Mouse (Mus musculus) R1 (cell line): Measurements from ENCODE around the gene Agbl4.

ENCODE experiments used
- DNase-seq: peaks from one replicate; pipeline ENCODE4 v3.0.0-alpha.2; 2018; ENCODE audit warnings: low read depth, low spot score

Gene Agbl4

GRCm38 (mm10) chr4:111399784-111400183 is 1002.3 kb downstream of the Agbl4 start:
- no peak for DNase-seq

DNA sequence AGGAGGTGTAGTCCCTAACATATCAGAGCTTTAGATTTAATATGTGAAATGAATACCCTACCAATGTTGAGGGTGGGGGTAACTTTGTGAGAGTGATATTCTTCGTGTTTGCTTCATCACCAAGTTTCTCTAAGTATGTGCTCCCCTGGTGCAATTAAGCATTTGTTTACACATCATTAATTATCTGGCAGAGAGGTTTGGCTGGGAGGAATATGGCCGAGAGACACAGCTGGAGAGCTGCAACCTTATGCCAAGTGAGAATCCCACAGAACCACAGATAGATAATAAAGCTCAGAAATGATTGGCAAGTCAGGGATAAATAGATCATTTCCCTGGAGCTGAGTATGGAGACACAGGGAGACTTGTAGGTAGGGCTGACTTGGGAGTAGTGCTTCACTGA is 1003.2 kb downstream of the Agbl4 start:
- no peak for DNase-seq

DNA sequence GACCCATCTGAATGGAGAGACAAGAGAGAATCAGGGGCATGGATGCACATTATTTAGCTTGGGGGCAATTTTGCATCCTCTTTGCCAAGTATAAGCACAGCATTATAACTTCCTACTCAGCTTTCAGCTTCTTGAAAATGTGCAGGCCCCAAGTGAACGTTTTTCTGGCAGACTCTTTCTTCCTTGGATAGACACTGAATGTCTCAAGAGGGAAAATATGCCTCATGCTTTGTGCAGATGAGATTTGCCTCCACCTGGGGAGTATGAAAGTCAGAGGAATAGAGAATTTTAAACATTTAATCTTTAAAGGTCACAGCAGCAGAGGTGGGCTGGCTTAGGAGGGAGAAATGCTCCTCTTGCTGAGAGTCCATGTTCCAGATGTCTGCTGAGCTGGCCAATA is 1005.8 kb downstream of the Agbl4 start:
- DNase-seq, result no peak

- DNase-seq, result no peak
Measured at GRCm38 (mm10) chr4:111410731-111411130, 1013.3 kb downstream of the Agbl4 start.

DNA sequence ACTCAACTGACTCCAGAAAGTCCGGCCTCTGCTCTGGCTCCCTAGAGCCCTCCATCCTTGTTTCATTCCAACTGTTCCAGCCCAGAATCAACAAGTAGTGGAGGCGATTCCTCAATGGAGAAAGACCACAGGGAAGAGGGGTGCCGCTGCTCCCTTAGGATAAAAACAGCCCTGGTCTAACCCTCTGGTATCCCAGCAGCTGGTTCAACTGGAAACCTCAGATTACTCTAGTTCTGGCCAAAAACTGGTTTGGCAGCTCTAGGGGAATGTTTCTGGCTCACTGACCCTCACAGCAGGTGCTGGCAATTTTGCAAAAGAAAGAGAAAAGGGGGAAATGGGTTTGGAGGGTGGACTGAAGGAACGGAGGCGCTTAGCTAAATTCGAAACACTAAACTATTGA is 1016.9 kb downstream of the Agbl4 start:
- peak; percentile 82 for DNase-seq

DNA sequence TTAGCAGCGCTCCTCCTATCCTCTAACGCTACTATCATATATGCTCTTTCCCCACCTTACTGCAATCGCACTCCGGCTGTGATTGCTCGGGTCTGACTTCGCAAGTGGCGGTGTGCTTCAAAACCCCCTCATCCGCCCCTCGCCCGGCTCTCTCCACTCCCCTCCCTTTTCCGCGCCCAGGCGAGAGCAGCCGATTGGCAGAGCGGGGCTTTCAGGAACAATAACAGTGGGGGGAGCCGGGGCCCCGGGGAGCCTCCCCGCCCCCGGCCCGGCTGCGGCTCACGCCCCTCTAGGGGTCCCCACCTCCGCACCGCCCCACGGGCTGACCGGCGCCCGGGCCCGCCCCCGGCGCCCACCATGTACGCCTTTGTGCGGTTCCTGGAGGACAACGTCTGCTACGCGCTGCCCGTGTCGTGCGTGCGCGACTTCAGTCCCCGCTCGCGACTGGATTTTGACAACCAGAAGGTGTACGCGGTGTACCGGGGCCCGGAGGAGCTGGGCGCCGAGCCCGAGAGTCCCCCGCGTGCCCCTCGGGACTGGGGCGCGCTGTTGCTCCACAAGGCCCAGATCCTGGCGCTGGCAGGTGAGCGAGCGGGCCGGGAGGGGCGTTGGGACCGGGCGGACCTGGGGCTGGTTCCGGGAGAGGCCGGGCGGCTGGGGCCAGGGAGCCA is 1017.5 kb downstream of the Agbl4 start, which contains the start of gene Bend5:
Gene Bend5, plus strand, starts transcription at position 189 of the 671 bp plus-strand sequence.
- peak; percentile 90 for DNase-seq

DNA sequence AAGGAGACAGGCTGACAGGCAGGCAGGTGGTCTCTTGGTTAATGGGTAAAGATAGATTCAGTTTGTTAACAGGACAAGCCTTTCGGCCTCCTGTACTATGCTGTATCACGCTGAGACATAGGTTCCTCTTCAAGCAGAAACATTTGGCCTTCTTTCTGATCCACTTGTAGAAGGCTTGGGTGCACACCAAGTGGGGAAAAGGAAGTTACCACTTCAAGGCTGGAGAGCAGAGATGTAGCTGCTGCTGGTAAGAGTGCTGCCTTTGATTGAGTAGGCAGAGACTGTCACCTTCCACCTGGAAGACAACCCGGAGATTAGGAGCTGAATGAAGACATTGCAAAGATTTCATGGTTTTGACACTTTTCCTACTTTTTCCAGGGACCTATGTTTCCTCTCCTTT is 1018.7 kb downstream of the Agbl4 start:
- no peak for DNase-seq

GRCm38 (mm10) chr4:111416551-111416950 is 1019.1 kb downstream of the Agbl4 start:
- no peak for DNase-seq

DNA sequence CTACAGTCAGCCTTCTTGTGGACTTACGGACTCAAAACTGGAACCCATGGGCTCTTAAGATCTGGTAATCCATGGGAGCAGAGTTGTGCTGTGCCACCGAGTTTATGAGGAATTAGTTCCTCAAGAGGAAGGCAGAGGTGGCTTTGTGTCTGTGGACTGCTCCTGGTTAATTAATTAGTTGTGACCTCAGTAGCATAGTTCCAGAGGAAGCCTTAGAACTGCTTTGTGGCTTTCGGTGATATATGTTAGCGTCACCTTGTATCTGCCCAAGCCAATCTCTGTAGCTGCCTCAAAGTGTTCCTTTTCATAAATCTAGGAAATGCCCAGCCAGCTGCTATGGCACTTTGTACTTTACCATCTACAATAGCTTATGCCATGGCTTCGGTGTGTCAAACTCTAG is 1020.3 kb downstream of the Agbl4 start:
- DNase-seq, result no peak

- DNase-seq, result no peak
Measured at GRCm38 (mm10) chr4:111419476-111419875, 1022.0 kb downstream of the Agbl4 start.

DNA sequence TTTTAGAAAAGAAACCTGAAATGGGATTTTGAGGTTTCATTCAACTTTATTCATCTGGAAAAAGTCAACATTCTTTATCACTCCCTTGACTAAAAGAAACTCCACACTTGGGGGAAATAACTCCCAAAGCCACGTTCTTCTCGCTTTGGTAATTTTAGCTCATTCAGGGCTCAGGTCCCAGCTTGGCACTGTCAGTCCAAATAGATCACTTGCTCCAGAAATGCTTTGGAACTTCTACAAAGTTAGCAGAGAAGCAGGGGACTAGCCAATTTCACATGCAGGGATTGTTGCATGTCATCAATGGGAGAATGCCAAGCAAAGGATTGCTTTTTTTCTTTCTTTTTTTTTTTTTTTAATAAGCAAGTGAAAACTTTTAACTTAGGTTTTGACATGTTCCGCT is 1022.6 kb downstream of the Agbl4 start:
- no peak for DNase-seq

- DNase-seq, result no peak
Measured at GRCm38 (mm10) chr4:111420955-111421354, 1023.5 kb downstream of the Agbl4 start.

GRCm38 (mm10) chr4:111421785-111422184 is 1024.3 kb downstream of the Agbl4 start:
- DNase-seq, result no peak

GRCm38 (mm10) chr4:111424371-111424950 is 1027.0 kb downstream of the Agbl4 start:
- DNase-seq, result no peak

DNA sequence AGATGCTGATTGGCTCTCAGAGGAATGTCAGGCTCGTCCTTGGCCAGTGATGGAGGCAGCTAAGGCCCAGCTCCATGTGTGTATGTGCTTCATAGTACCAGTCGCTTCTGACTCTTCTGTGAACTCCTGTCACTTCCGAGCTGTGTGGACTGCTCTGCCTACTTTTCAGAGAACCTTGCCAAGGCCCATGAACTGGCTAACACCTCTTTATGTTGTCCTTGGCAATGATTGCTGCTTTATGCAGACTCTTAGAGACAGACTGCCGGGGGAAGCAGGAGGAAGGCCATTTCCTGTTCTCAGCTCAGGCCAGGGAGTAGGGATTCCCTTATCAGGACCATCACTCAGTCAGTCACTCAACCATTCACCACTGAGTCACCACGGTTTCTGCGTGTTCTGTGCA is 1027.7 kb downstream of the Agbl4 start:
- no peak for DNase-seq

- no peak for DNase-seq
Measured at GRCm38 (mm10) chr4:111431186-111431585, 1033.7 kb downstream of the Agbl4 start.

DNA sequence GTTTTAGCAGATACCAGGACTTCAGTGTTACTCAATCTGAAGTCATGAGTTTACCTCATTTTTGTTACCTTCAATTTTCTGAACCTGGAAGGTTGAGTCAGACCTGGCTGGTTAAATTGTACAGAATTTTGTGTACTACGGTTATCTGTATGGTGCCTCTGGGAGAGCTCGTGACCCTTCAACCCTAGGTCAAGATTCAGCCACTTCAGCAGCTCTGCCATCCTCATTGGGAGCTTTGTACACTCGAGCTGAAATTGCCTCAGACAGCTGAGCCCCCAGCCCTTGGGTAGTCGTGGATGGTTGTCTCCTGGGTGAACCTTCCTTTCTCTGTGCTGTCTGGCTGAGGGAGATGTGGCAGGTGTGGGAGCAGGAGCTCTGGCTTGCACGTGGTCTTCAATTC is 1034.6 kb downstream of the Agbl4 start:
- DNase-seq, result no peak

- no peak for DNase-seq
Measured at GRCm38 (mm10) chr4:111432417-111432816, 1035.0 kb downstream of the Agbl4 start.

- no peak for DNase-seq
Measured at GRCm38 (mm10) chr4:111441709-111442108, 1044.2 kb downstream of the Agbl4 start.

DNA sequence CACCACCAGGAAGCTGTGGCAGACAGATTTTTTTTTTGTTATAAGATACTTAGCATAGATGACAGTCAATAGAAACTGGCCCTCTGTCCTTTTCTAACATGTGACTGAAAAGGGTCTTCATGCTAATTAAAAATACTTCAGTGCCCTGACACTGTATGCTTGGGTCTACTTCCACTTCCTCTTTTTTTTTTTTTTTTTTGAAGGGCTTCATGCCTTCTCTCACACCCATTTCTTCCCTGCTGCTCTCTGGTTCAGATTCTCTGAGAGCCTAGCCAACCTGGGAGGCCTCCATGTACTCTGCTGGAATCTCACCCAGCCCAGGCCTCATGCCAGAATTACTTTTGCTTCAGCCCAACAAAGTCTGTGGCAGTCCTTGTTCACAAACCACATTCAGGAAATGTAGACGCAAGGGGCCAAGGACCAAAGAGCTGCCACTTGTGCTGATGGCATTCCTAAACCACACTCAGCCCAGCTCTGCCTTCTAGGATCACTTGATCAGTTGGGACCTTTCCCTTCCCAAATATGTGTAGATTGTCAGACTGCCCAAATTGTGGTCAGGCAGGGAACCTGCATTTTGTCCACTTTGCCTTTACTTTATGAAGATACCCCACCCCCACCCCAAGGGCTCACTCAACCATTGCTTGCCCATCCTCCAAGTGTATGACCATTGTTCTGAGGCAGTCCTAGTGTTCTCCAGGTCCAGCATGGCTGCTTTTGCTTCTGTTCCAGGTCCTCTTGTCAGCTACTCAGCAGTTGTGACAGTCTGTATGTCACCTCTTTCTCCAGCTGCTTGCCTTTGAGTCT is 1045.2 kb downstream of the Agbl4 start:
- DNase-seq, result no peak

- DNase-seq, result no peak
Measured at GRCm38 (mm10) chr4:111443906-111444615, 1046.6 kb downstream of the Agbl4 start.

DNA sequence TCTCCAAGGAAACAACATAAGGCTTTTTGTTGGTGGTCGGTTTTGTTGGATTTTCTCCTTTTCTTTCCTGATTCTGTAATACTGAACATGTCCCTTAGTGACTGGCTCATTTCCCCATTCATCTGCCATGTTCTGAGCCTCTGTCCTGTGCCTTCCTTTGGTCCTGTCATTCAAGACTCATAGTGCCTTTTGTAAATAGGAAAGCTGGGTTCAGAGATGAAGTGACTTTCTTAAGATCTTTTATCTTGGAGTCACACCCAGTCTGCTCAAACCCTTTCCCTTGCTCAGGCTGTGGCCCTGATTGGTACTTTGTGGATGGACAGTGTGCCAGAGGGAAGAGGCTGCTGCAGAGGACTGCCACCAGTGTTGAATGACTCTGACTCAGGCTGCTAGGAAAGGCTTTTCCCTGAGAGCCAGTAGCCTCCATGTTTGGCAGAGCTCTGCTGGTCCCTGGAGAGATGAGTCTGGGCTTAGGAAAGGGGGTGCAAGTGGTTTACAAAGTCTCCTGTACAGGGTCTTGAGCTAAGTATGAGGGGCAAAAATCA is 1047.2 kb downstream of the Agbl4 start:
- DNase-seq, result no peak
